Mouse (Mus musculus): ENCODE measurements at regions not wholly inside any gene's neighbourhood (a gene's known extent, or its start where the extent isn't known, plus 50 kb on each side); places are given as distances from the start of the nearest gene placed in this dataset.

- ATAC-seq, result no peak
- no peak overlapping the region for H3K4me2 ChIP-seq (ENCODE audit: low read length)
- H3K27me3 ChIP-seq (replicated peaks; ENCODE audit: control insufficient read depth, insufficient read depth, low read length), result no peaks in the 10 kb centered on the region
- no peak overlapping the region for H3K9ac ChIP-seq (replicated peaks; ENCODE audit: low read depth, low read length)
- no peak overlapping the region for H3K27ac ChIP-seq (ENCODE audit: low read length)
- H3K9me3 ChIP-seq (ENCODE audit: control insufficient read depth, low read length), result no peaks in the 10 kb centered on the region
- no peaks in the 10 kb centered on the region for H3K36me3 ChIP-seq (ENCODE audit: control insufficient read depth, insufficient read depth)
- no peaks in the 10 kb centered on the region for H3K4me1 ChIP-seq (replicated peaks; ENCODE audit: control insufficient read depth, insufficient read depth, low read length)
- 76% methylated on average over 2 of the region's 2 CpGs for WGBS
- no peak overlapping the region for H3K4me3 ChIP-seq (replicated peaks; ENCODE audit: low read length)
Measured at GRCm38 (mm10) chr17:4673271-4673670, 320.9 kb upstream of the Arid1b start.

DNA sequence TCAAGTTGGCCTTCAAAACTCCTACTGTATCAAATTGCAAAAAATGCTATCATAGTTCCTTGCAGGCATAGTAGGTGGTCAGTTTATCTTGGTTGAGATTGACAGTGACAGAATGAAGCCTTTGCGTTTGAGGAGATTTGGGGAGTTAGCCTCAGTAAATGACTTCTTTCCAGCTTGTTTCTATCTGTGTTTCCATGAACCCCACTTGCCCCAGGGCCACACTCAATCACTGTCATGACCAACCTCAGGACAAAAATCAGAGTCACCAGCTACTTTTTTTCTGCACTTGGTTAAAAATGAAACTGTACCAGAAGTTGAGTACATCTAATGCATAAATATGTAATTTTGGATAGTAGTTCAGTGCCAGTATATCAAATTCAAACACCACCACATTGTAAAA, 287.7 kb upstream of the Arid1b start:
- Histone ChIP-seq H3K4me2 (ENCODE audit: low read length) (no peak overlapping the region), H3K27me3 (replicated peaks; ENCODE audit: control insufficient read depth, insufficient read depth, low read length) (no peaks in the 10 kb centered on the region), H3K9me3 (ENCODE audit: control insufficient read depth, low read length) (no peaks in the 10 kb centered on the region), H3K36me3 (ENCODE audit: control insufficient read depth, insufficient read depth) (no peaks in the 10 kb centered on the region), H3K9ac (replicated peaks; ENCODE audit: low read depth, low read length) (no peak overlapping the region), H3K4me1 (replicated peaks; ENCODE audit: control insufficient read depth, insufficient read depth, low read length) (no peaks in the 10 kb centered on the region), H3K27ac (ENCODE audit: low read length) (no peak overlapping the region), H3K4me3 (replicated peaks; ENCODE audit: low read length) (no peak overlapping the region)
- WGBS, result 89% methylated on average over 1 of the region's 1 CpGs
- no peak for ATAC-seq

DNA sequence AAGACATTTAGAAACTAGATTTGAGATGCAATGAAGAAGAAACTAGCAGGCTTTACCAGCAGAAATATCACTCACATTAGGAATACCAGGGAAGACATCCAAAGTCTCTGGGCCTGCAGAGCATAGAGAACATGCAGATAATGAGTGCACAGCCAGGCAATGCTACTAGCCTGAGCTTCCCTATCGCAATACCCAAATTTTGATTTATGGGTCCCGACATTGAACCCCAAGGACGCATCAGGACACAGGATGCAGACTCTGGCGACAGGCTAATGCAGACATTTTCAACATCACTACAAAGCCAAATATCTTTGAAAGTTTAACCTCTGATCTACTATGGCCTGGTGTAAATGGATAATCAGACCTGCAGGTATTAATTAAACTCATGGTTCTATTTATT, 273.1 kb upstream of the Arid1b start:
- WGBS, result 92% methylated on average over 4 of the region's 4 CpGs
- Histone ChIP-seq H3K4me2 (ENCODE audit: low read length) (no peak overlapping the region), H3K4me3 (replicated peaks; ENCODE audit: low read length) (no peak overlapping the region), H3K27me3 (replicated peaks; ENCODE audit: control insufficient read depth, insufficient read depth, low read length) (no peaks in the 10 kb centered on the region), H3K36me3 (ENCODE audit: control insufficient read depth, insufficient read depth) (no peaks in the 10 kb centered on the region), H3K27ac (ENCODE audit: low read length) (no peak overlapping the region), H3K4me1 (replicated peaks; ENCODE audit: control insufficient read depth, insufficient read depth, low read length) (no peaks in the 10 kb centered on the region), H3K9me3 (ENCODE audit: control insufficient read depth, low read length) (no peaks in the 10 kb centered on the region), H3K9ac (replicated peaks; ENCODE audit: low read depth, low read length) (no peak overlapping the region)
- ATAC-seq, result no peak

- WGBS, result 84% methylated on average over 3 of the region's 3 CpGs
- no peak overlapping the region for H3K27ac ChIP-seq (ENCODE audit: low read length)
- H3K36me3 ChIP-seq (ENCODE audit: control insufficient read depth, insufficient read depth), result no peaks in the 10 kb centered on the region
- no peaks in the 10 kb centered on the region for H3K27me3 ChIP-seq (replicated peaks; ENCODE audit: control insufficient read depth, insufficient read depth, low read length)
- no peak overlapping the region for H3K4me3 ChIP-seq (replicated peaks; ENCODE audit: low read length)
- H3K9me3 ChIP-seq (ENCODE audit: control insufficient read depth, low read length), result no peaks in the 10 kb centered on the region
- no peak overlapping the region for H3K4me2 ChIP-seq (ENCODE audit: low read length)
- no peak overlapping the region for H3K9ac ChIP-seq (replicated peaks; ENCODE audit: low read depth, low read length)
- H3K4me1 ChIP-seq (replicated peaks; ENCODE audit: control insufficient read depth, insufficient read depth, low read length), result 0 out of 2 replicates have a peak, but pooled peaks cover 3% of the 10 kb centered on the region
- no peak for ATAC-seq
Measured at GRCm38 (mm10) chr17:4724031-4724430, 270.1 kb upstream of the Arid1b start.

- Histone ChIP-seq H3K27ac (ENCODE audit: low read length) (no peak overlapping the region), H3K27me3 (replicated peaks; ENCODE audit: control insufficient read depth, insufficient read depth, low read length) (no peaks in the 10 kb centered on the region), H3K4me3 (replicated peaks; ENCODE audit: low read length) (no peak overlapping the region), H3K9ac (replicated peaks; ENCODE audit: low read depth, low read length) (no peak overlapping the region), H3K4me1 (replicated peaks; ENCODE audit: control insufficient read depth, insufficient read depth, low read length) (0 out of 2 replicates have a peak, but pooled peaks cover 3% of the 10 kb centered on the region), H3K9me3 (ENCODE audit: control insufficient read depth, low read length) (no peaks in the 10 kb centered on the region), H3K4me2 (ENCODE audit: low read length) (no peak overlapping the region), H3K36me3 (ENCODE audit: control insufficient read depth, insufficient read depth) (no peaks in the 10 kb centered on the region)
- no peak for ATAC-seq
- 67% methylated on average over 12 of the region's 12 CpGs for WGBS
Measured at GRCm38 (mm10) chr17:4726331-4726741, 267.8 kb upstream of the Arid1b start.

DNA sequence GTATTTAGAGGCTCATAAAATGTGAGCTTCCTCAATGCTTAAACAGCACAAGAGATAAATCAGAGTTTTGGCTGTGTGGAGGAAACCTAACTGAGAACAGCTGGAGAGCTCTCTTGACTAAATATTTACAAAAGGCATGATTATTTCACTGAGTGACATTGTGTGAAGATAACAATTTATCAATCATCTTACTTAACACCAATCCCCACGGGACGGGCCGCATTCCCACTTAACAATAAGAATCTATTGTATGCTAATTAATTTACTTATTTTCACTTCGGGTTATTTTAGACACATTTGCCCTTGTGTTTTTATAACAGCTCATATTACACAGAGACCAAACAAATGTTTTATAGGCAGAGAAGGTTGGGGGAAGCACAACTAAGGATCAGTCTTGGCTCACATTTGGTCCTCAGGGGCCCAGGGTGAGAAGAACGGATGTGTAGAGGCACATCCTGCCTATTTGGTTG, 259.7 kb upstream of the Arid1b start:
- no peak overlapping the region for H3K4me2 ChIP-seq (ENCODE audit: low read length)
- no peak for ATAC-seq
- no peaks in the 10 kb centered on the region for H3K36me3 ChIP-seq (ENCODE audit: control insufficient read depth, insufficient read depth)
- no peaks in the 10 kb centered on the region for H3K9me3 ChIP-seq (ENCODE audit: control insufficient read depth, low read length)
- H3K4me1 ChIP-seq (replicated peaks; ENCODE audit: control insufficient read depth, insufficient read depth, low read length), result peaks cover 3% of the 10 kb centered on the region
- WGBS, result 82% methylated on average over 5 of the region's 5 CpGs
- no peak overlapping the region for H3K4me3 ChIP-seq (replicated peaks; ENCODE audit: low read length)
- H3K9ac ChIP-seq (replicated peaks; ENCODE audit: low read depth, low read length), result no peak overlapping the region
- no peaks in the 10 kb centered on the region for H3K27me3 ChIP-seq (replicated peaks; ENCODE audit: control insufficient read depth, insufficient read depth, low read length)
- no peak overlapping the region for H3K27ac ChIP-seq (ENCODE audit: low read length)

DNA sequence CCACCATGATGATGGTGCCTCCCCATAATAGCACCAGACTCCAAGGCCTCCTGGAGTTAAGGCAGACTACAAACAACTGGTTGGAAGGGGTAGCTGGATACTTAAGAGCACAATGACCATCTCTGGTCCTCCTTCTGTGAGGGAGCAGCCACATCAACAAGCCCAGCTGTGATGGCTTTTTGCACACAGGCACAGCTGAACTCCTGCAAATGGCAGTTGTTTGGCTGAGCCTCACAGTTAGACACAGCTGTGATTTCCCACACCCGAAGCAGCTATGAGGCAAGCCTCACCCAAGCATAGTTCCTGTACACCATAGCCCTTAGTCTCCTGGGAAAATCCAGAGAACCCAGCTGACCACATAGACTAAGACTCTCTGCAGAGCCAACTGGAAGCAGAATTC, 258.9 kb upstream of the Arid1b start:
- 69% methylated on average over 1 of the region's 1 CpGs for WGBS
- Histone ChIP-seq H3K36me3 (ENCODE audit: control insufficient read depth, insufficient read depth) (no peaks in the 10 kb centered on the region), H3K27me3 (replicated peaks; ENCODE audit: control insufficient read depth, insufficient read depth, low read length) (no peaks in the 10 kb centered on the region), H3K27ac (ENCODE audit: low read length) (no peak overlapping the region), H3K9me3 (ENCODE audit: control insufficient read depth, low read length) (no peaks in the 10 kb centered on the region), H3K9ac (replicated peaks; ENCODE audit: low read depth, low read length) (no peak overlapping the region), H3K4me3 (replicated peaks; ENCODE audit: low read length) (no peak overlapping the region), H3K4me2 (ENCODE audit: low read length) (no peak overlapping the region), H3K4me1 (replicated peaks; ENCODE audit: control insufficient read depth, insufficient read depth, low read length) (peaks cover 3% of the 10 kb centered on the region)
- ATAC-seq, result no peak

DNA sequence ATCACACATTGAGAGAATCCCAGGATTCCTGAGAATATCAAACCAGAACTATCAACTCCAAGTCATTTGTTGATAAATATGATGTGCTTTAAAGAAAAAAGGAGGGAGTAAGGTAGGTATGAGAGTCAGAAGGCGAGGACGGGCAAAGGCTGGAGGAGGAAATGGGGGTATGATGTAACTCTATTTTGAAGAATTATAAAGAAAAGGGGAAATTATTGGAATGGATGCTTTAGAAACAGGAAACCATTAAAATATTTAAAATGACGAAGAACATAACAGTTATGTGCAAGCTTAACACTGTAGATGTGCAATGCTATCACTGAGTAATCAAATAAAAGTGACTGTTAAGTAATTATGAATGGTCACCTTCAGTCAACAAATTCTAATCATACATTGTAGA, 257.4 kb upstream of the Arid1b start:
- H3K36me3 ChIP-seq (ENCODE audit: control insufficient read depth, insufficient read depth), result no peaks in the 10 kb centered on the region
- WGBS, result 91% methylated on average over 3 of the region's 3 CpGs
- no peak overlapping the region for H3K9ac ChIP-seq (replicated peaks; ENCODE audit: low read depth, low read length)
- no peak overlapping the region for H3K4me3 ChIP-seq (replicated peaks; ENCODE audit: low read length)
- no peak overlapping the region for H3K27ac ChIP-seq (ENCODE audit: low read length)
- no peak overlapping the region for H3K4me2 ChIP-seq (ENCODE audit: low read length)
- peaks cover 3% of the 10 kb centered on the region for H3K4me1 ChIP-seq (replicated peaks; ENCODE audit: control insufficient read depth, insufficient read depth, low read length)
- no peaks in the 10 kb centered on the region for H3K9me3 ChIP-seq (ENCODE audit: control insufficient read depth, low read length)
- ATAC-seq, result no peak
- no peaks in the 10 kb centered on the region for H3K27me3 ChIP-seq (replicated peaks; ENCODE audit: control insufficient read depth, insufficient read depth, low read length)

DNA sequence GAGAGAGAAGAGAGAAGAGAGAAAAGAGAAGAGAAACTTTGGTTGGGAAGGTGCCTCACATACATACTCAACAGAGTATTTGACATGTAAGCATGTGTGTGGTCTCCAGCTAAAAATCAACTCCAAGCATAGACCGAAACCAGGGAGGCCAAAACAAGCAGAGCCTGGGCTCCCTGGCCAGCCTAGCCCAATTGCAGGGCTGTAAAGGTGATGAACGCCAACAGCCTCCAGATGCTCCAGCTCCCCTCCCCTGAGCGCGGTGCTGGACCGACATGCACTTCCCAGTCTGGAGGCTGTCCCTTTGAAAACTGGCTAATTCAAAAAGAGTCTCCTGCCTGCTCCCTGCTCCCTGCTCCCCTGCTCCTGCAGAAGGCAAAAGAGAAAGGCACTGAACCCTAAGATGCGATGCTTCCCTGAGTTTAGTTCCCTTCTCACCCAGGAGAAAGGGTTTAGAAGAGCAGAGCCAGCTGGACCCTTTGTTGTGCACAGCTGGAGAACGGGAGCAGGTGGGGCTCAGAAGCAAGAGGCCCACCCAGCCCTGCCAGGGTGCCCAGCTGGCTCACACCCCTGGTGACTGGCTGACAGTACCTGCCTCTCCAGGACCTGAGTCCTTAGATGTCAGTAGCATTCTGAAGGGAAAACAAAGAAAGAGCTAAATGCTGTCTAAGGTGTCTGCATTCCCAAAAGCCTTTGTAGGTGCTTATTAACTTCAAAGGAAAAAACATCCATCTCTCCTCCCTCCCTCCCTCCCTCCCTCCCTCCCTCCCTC, 255.2 kb upstream of the Arid1b start:
- no peaks in the 10 kb centered on the region for H3K36me3 ChIP-seq (ENCODE audit: control insufficient read depth, insufficient read depth)
- peaks cover 3% of the 10 kb centered on the region for H3K4me1 ChIP-seq (replicated peaks; ENCODE audit: control insufficient read depth, insufficient read depth, low read length)
- no peak overlapping the region for H3K27ac ChIP-seq (ENCODE audit: low read length)
- no peaks in the 10 kb centered on the region for H3K27me3 ChIP-seq (replicated peaks; ENCODE audit: control insufficient read depth, insufficient read depth, low read length)
- no peak overlapping the region for H3K4me3 ChIP-seq (replicated peaks; ENCODE audit: low read length)
- no peaks in the 10 kb centered on the region for H3K9me3 ChIP-seq (ENCODE audit: control insufficient read depth, low read length)
- no peak overlapping the region for H3K4me2 ChIP-seq (ENCODE audit: low read length)
- no peak for ATAC-seq
- H3K9ac ChIP-seq (replicated peaks; ENCODE audit: low read depth, low read length), result no peak overlapping the region
- 10% methylated on average over 7 of the region's 7 CpGs for WGBS

GRCm38 (mm10) chr17:4740784-4741183, 253.3 kb upstream of the Arid1b start:
- Histone ChIP-seq H3K36me3 (ENCODE audit: control insufficient read depth, insufficient read depth) (no peaks in the 10 kb centered on the region), H3K9me3 (ENCODE audit: control insufficient read depth, low read length) (no peaks in the 10 kb centered on the region), H3K4me3 (replicated peaks; ENCODE audit: low read length) (no peak overlapping the region), H3K9ac (replicated peaks; ENCODE audit: low read depth, low read length) (no peak overlapping the region), H3K4me2 (ENCODE audit: low read length) (no peak overlapping the region), H3K27ac (ENCODE audit: low read length) (no peak overlapping the region), H3K4me1 (replicated peaks; ENCODE audit: control insufficient read depth, insufficient read depth, low read length) (peaks cover 3% of the 10 kb centered on the region), H3K27me3 (replicated peaks; ENCODE audit: control insufficient read depth, insufficient read depth, low read length) (no peaks in the 10 kb centered on the region)
- no peak for ATAC-seq
- WGBS, result 49% methylated on average over 5 of the region's 5 CpGs

All from forebrain, embryonic 16.5 days (tissue).